Mouse (Mus musculus) embryo, embryonic 10 days (tissue): ENCODE measurements around the gene Gm27029.
"Not testable (repeated sequence)": the region's sequence is repeated elsewhere in the genome, so short reads cannot be mapped to it uniquely, and the experiment has no call there.

Experiments used
- DNase-seq: peaks from one replicate; pipeline ENCODE4 v3.0.0-alpha.2; 2015; ENCODE audit warnings: low spot score

Gene Gm27029

DNA sequence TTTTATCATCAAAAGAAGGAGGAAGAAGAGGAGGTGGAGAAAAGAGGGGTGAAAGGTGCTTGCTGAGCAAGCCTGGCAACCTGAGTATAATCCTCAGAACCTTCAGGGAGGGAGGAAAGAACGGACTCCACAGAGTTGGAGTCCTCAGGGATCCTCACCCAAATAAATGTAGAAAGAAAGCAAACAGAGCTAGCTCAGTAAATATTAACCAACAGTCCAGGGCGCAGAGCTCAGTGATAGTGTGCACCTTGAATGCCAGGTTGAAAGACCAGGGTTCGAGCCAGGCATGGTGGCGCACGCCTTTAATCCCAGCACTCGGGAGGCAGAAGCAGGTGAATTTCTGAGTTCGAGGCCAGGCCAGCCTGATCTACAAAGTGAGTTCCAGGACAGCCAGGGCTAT lies 31.0 kb upstream of the Gm27029 start:
- no peak for DNase-seq

DNA sequence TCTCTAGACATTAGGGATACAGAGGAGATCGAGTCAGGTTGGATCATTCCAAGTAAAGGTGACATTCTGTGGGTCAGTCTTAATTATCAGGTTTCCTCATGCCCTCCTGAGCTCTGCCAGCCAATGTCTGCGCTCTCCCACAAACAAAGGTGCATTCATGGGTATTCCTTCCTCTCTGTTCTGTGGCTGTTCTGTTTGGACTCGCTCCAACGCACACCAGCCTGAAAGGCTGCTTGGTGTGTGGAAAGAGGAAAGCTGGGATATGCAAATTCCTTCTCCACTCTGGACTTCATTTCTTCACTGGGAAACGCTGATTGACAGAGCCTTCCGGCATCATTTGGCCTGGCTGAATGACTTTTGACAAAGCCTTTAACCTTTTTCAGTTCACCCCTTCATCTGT lies 30.1 kb upstream of the Gm27029 start:
- DNase-seq, result no peak

DNA sequence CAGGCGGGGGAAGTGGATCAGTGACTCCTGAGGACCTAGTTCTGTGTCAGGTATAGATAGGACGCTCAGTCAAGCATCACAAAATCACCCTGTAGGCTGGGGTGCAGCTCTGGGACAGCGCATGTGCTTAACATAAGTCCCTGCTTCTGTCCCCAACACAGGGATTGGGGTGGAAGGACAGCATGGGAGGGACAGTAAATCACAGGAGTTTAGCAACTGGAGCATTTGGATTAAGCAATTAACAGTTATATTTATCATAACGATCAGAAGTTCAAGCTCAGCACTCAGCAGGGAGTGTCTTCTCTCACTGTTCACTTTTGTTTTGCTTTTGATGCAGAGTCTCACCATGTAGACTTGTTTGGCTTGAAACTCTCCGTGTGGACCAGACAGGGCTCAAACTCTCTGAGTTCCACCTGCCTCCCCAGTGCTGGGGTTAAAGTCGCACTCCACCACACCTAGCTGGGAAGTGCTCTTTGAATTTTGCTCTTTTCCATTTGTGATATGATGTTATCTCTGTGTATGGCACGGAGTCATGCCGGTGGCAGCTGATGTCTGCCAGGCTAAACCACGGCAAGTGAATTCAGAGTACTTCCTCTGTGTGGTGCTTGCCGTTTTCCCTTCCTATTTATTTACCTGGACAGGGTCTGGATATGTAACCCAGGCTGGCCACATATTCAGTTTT lies 27.6 kb upstream of the Gm27029 start:
- no peak for DNase-seq

DNA sequence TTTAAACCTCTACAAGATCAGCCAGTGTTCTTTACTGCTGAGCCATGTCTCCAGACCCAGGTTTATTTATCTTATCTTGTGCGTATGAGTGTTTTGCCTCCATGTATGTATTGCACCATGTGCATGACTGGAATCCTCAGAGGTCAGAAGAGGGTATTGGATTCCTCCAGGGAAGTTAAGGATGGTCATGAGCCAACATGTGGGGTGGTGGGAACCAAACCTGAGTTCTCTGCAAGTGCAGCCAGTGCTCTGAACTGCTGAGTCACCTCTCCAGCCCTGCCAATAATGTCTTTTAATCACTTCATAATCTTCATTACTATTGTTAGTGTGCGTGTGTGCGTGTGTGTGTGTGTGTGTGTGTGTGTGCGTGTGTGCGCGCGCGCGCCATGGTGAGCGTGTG lies 26.9 kb upstream of the Gm27029 start:
- no peak for DNase-seq

DNA sequence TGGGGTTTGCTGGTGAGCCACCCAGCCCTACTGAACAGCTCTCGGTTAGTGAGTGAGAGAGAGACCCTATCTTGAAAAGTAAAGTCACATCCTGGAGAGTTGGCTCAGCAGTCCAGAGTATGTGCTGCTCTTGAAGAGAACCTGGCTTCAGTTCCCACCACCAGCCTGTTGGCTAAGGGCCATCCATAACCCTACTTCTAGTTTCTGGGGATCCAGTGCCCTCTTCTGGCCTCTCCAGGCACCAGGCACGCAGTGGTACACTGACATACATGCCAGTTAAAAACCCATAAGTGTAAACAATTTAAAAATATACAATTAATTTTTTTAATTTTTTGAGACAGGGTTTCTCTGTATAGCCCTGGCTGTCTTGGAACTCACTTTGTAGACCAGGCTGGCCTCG lies 25.8 kb upstream of the Gm27029 start:
- no peak for DNase-seq

DNA sequence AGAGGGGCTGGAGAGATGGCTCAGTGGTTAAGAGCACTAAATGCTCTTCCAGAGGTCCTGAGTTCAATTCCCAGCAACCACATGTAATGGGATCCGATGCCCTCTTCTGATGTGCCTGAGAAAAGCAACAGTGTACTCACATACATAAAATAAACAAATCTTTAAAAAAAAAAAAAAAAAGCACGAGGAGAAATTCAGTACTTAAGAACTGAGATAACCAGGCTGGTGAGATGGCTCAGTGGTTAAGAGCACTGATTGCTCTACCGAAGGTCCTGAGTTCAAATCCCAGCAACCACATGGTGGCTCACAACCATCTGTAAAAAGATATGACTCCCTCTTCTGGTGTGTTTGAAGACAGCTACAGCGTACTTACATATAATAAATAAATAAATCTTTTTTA lies 25.0 kb upstream of the Gm27029 start:
- not testable (repeated sequence) for DNase-seq

DNA sequence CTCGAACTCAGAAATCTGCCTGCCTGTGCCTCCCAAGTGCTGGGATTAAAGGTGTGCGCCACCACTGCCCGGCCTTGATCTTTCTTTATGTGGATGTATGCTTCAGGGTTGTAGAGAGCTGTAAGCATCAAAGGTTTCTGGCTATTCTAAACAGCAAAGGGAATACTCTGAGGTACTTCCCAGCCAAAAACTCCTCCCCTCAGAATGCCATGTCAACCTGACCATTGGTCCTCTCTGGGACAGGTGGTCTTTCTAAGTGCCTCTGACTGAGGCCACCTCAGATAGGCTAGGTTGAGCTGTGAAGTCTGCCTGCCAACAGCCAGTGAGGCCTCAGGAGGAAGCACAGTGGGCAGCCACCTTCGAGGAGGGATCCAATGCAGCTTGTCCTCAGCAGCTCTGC lies 24.3 kb upstream of the Gm27029 start:
- no peak for DNase-seq

DNA sequence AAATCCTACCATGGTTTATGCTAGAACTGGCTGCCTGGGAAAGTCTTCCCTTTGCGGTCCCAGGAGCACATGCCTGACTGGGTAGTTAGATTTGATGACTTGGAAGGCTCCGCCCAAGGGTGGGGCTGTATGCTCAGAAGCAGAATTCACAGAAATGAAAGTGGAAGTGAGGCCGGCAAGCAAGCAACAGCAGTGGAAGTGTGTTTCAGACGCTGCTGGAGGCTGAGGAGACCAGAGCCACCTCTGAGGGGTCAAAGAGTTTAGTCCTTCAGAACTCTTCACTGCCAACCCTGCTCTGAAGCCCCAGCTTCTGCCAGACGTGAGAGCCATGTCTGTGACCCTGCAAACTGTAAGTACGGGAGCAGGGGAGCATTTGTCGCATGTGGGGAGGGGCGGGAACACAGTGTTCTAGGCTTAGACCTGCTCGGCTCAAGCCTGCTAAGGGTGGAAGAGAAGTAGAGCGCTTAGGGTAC lies 23.7 kb upstream of the Gm27029 start, which contains the start of gene Ifi35:
TSS of gene Ifi35 (plus strand) at position 134 of the 473 bp plus-strand sequence.
- DNase-seq, result peak; percentile 57

DNA sequence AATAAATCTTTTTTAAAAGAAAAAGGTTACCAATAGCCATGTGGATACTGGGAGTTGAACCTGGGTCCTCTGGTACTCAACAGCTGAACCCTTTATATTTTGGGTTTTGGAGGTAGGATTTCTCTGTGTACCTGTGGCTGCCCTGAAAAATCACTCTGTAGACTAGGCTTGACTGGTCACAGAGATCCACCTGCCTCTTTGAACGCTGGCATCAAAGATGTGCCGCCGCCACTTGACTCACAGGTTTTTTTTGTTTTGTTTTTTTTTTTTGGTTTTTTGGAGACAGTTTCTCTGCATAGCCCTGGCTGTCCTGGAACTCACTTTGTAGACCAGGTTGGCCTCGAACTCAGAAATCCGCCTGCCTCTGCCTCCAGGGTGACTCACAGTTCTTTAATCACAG lies 23.2 kb upstream of the Gm27029 start:
- no peak for DNase-seq

DNA sequence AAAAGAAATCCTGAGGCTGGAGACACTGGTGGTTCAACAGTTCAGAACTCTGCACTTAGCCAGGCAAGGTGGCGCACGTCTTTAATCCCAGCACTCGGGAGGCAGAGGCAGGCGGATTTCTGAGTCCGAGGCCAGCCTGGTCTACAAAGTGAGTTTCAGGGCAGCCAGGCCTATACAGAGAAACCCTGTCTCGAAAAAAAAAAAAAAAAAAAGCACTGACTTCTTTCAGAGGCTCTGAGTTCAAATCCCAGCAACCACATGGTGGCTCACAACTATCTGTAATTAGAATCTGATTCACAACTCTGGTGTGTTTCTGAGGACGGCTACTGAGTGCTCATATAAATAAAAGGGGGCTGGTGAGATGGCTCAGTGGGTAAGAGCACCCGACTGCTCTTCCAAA lies 22.3 kb upstream of the Gm27029 start:
- DNase-seq, result not testable (repeated sequence)

DNA sequence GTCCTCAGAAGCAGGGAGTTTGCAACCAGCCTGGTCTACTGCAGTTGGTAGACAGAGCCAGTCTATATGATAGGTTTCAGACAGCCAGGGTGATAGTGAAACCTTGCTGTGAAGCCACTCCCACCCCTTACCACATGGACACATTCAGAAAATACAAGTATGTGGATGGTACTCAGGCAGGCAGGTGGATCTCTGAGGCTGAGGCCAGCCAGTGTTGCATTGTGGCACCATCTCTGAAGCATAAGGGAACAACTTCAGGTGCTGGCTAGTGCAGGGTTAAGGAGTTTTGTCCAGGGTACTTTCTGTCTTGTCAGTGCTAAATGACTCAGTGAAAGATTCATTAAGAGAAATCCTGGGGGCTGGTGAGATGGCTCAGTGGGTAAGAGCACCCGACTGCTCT lies 21.7 kb upstream of the Gm27029 start:
- DNase-seq, result peak; percentile 28

DNA sequence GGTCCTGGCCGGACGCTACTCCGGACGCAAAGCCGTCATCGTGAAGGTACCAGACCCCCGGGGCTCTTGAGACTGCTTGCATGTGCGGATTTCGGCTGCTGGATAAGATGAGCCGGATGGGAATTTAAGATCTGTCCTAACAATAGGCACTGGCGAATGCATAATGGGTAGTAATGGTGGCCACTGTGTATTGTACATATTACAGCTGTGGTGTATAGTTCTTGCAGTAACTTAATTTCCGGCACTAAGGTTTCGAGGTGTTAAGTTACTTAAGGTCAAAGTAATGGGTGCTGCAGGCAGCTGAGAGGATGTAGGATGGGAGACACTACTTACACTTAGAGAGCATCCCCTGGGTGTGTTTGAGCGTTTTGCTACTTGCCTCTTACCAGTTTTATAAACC lies 18.2 kb upstream of the Gm27029 start:
- peak; percentile 19 for DNase-seq

DNA sequence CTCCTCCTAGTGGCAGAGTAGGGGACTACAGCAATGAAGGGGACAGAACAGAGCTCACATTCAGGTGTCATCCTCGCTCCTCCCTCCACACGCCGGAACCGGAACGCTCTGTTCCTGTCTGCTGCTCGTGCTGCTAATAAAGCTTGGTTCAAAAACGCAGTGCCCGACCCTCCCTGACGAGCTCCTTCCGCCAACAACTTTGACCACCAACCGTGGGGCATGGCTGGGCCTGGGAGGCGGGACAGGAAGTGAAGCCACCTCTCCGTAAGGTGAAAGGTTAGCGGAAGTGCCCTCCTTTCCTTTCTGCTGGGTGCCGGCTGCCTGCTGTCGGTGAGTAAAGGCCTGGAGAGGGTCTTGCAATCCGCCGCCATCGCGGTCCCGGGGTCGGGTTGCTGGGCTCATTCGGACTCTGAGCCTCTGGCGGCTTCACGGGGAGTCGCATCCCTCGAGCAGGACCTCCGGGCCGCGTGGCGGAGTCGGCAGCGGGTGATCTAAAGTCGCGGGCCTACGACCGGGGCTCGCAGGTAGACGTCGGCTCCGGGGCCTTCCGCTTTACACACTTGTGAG lies 17.6 kb upstream of the Gm27029 start, which contains the start of gene Rpl27:
TSS of gene Rpl27 (plus strand) at position 172 of the 567 bp plus-strand sequence.
- peak; percentile 100 for DNase-seq

DNA sequence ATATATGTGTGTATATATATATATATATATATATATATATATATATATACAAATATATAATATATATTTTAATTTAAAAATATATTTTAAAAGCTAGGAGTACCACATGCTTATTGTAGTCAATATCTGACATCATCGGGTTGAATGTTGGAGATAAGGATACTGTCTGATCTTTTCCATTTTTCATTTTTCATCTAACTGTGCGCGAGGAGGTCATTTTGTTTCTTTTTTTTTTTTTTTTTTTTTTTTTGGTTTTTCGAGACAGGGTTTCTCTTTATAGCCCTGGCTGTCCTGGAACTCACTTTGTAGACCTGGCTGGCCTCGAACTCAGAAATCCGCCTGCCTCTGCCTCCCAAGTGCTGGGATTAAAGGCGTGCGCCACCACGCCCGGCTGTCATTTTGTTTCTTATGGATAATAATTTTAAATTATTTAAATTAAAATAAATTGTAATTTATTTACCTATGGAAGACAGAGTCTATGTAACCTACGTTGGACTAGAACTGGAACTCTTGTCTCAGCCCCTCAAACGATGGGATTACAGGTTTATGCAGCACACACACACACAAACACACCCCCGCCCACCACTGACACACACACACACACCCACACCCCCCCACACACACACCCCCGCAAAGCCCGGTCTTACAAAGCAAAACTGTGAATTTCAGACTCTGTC lies 17.0 kb upstream of the Gm27029 start:
- DNase-seq, result not testable (repeated sequence)

DNA sequence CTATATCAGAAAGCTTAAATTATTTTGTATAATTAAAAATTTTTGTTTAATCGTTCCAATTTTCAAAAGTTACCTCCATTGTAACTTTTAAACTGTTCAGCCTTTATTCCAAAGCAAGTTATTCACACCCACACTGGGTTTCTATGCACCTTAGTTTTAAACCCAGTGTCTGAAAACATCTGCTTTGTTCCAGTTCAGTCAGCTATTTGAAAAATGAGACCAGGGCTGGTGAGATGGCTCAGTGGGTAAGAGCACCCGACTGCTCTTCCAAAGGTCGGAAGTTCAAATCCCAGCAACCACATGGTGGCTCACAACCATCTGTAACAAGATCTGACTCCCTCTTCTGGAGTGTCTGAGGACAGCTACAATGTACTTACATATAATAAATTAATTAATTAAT lies 13.4 kb upstream of the Gm27029 start:
- not testable (repeated sequence) for DNase-seq

DNA sequence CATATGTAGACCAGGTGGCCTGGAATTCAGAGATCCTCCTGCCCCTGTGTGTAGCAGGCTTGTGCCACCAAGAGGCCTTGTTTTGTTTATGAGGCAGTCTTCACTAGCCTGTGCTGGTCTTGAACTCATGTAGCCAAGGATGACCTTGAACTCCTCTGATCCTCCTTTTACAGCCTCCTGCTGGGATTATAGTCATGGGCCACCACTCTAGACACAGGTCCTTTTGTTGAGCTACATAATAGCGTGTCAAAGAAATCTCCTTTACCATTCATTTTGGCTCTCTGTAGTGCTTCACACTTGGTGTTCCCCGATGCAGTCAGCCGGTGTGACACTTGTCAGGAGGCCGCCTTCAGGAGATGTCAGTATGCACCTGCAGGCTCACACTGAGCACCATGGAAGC lies 12.3 kb upstream of the Gm27029 start:
- no peak for DNase-seq

DNA sequence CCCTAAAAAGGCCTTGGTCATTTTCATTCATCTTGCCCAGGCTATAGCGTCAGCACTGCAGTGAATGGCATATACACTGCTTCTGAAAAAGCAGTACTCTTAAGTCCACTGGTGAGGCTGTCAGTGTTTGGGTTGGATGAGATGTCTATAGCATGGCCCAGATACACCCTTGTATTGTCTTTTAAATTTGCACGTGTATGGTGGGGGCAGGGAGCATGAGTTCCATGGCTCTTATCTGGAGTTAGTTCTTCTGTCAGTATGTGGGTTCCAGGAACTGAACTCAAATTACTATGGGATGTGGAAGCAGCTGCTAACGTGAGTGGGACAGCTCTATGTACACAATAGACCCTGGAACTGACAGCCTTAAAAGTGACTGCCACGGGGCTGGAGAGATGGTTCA lies 11.2 kb upstream of the Gm27029 start:
- DNase-seq, result no peak

DNA sequence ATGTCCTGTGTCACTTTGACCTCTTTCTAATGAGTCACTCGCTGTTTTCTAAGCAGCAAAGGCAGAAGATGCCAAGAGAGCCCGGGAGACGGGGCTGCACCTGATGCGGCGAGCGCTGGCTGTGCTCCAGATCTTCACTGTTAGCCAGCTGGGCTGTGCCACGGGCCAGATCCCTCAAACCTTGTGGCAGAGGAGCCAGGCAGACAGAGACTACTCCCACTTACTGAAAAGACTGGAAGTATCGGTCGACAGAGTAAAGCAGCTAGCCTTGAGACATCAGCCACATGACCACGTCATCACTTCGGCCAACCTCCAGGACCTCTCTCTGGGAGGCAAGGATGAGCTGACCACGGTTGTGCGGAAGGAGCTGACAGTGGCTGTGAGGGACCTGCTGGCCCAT lies 8.8 kb upstream of the Gm27029 start:
- no peak for DNase-seq

DNA sequence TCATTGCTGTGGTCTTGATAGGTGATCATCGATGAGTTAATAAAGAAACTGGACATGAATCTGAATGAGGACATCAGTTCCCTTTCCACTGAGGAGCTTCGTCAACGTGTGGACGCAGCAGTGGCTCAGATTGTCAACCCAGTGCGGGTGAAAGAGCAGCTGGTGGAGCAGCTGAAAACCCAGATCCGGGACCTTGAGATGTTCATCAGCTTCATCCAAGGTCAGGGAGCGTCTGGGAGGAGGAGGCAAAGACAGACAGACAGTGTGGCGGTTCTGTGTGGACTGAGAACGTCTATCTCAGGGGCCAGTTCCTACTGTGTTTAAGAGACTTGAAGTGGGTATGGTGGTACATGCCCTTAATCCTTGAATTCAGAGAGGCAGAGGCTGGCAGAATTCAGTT lies 6.7 kb upstream of the Gm27029 start:
- no peak for DNase-seq

DNA sequence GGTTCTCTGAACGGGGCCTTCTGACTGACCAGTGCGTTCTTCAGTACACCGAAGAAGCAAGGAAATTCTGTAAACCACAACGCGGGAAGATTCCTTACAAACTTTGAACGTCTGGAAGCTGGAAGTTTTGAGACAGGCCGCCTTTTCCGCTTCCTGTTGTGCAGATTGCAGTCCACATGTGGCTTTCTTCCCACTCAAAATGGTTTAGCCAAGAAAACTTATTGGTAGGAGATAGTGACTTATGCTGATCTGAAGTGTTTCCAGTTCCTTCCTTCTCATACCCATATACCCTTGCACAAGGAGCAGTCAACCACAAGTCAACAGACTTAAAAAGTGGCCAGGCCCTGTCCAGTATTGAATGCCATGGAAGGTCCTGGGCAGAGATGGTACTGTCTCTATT lies 1.6 kb upstream of the Gm27029 start:
- no peak for DNase-seq

DNA sequence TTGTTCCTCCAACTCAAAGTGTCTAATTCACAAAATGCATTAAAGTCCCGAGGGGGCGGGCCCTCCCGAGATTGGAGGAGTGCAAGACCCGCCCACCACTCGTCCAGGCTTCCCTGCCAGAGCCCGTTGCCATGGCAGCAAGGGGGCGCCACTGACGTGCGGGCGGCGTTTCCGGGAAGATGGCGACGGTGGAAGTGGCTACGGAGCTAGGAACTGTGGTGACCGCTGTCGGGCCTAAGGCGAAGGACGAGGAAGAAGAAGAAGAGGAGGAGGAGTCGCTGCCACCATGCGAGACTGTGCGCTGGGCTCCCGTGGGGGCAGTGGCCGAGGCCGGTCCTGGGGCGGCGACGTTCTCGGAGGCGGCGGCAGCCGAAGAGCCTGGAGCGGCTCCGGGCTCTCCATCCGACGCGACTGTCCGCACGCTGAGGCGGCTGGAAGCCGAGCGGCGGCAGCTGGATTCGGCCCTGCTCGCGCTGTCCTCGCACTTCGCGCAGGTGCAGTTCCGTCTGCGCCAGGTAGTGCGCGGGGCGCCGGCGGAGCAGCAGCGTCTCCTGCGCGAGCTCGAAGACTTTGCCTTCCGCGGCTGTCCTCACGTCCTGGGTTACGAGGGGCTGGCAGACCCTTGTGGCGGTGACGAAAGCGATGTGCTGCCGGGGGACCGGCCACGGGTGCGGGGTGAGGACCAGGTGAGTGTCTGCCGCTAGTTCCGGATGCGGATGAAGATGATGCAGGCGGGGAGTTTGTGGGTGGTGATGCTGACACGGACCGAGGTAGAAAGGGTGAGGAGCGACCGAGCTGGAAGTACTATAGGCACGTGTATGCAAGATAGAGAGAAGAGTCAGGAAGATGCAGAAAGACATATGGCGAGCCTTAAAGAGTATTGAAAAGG lies 573 bp upstream of the Gm27029 start, which contains the start of the genes Rundc1 and Ptges3l:
TSS of gene Rundc1 (plus strand) at position 161 of the 889 bp plus-strand sequence.
TSS of gene Ptges3l (minus strand) at position 409 of the 889 bp plus-strand sequence.
- DNase-seq, result peak; percentile 99

DNA sequence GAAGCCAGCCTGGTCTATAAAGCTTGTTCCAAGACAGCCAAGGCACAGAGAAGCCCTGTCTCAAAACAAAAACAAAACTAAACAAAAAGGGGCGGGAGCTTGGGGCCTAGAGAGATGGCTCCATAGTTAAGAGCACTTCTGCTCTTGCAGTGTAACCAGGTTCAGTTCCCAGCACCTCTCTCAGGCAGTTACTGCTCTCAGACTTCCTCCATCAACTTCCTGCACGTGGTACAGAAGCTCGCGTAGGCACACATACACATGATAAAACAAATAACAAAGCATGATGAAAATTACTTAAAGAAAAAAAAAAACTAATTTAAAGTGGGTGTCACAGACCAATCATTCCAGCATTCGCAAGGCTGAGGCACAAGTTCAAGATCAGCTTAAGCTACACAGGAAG lies 4.4 kb downstream of the Gm27029 start:
- DNase-seq, result no peak
